ENCODE assay signal across 7 mouse cellular contexts in the genomic region with DNA sequence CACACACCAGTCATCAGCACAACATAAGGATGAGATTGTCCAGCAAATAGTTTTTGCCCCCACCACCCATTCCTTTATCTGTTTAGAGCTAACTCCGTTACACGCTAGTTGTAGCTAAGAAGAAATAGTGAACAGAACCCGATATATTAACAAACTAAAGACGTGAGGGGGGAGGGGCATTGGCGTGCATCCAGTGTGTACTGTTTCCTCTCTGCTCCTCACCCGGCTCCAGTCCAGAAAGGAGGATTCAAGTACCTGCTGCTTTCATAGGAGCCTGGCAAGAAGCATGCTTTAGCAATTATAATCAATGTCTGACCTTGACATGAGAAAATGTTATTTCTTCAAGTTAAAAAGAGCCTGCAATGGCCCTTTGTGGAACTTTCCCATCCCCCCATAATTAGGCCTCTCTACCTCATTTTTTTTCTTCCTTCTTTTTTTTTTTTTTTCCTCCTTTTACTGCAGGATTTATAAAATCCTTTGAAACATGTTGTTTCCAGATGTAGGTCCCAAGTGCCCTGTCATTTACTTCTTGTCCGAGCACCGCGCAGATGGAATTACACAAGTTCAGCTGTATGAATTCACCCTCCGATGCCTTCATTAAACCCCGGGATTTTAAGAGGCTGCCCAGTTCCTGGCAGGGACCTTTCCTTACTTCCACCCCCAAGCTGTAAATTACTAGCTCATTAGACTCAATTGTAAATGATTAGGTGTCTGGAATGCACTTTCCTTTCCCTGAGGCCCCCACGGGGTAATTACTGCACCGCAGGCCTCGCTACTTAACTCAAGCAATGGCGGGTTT.
DNase-seq lines count a peak whose midpoint lies in the region; ATAC-seq and TF ChIP-seq lines count a peak whose summit lies in the region.

No protein-coding gene starts in this region.

- H3K36me3 ChIP-seq in stomach, embryonic 14.5 days (ENCODE audit: control insufficient read depth, insufficient read depth, low read length), result no peaks in the 10 kb centered on the region
- no peaks in the 10 kb centered on the region for H3K36me3 ChIP-seq in stomach, postnatal 0 days (ENCODE audit: control insufficient read depth, insufficient read depth, low read length)
- no peaks in the 10 kb centered on the region for H3K36me3 ChIP-seq in hindbrain, embryonic 12.5 days
- H3K36me3 ChIP-seq in limb, embryonic 15.5 days, result no peaks in the 10 kb centered on the region

- no peaks in the 10 kb centered on the region for H3K27me3 ChIP-seq in stomach, embryonic 14.5 days (ENCODE audit: control insufficient read depth, insufficient read depth, low read length)
- no peaks in the 10 kb centered on the region for H3K27me3 ChIP-seq in stomach, postnatal 0 days (ENCODE audit: control insufficient read depth, insufficient read depth, low read length)
- H3K27me3 ChIP-seq in hindbrain, embryonic 12.5 days, result no peaks in the 10 kb centered on the region
- H3K27me3 ChIP-seq in limb, embryonic 15.5 days, result no peaks in the 10 kb centered on the region

- WGBS in stomach, embryonic 14.5 days, result 24% methylated on average over 15 of the region's 15 CpGs
- 34% methylated on average over 15 of the region's 15 CpGs for WGBS in stomach, postnatal 0 days
- 35% methylated on average over 15 of the region's 15 CpGs for WGBS in hindbrain, embryonic 12.5 days
- WGBS in limb, embryonic 15.5 days, result 9% methylated on average over 15 of the region's 15 CpGs

- H3K9me3 ChIP-seq in stomach, embryonic 14.5 days (ENCODE audit: control insufficient read depth, low read depth, low read length), result no peaks in the 10 kb centered on the region
- H3K9me3 ChIP-seq in stomach, postnatal 0 days (ENCODE audit: control insufficient read depth, low read length), result no peaks in the 10 kb centered on the region
- H3K9me3 ChIP-seq in hindbrain, embryonic 12.5 days (replicated peaks), result no peaks in the 10 kb centered on the region
- no peaks in the 10 kb centered on the region for H3K9me3 ChIP-seq in limb, embryonic 15.5 days

- peak overlapping the region; percentile 45; the same call in 1 of the 2 replicates for H3K27ac ChIP-seq in stomach, embryonic 14.5 days (ENCODE audit: low read length)
- no peak overlapping the region for H3K27ac ChIP-seq in stomach, postnatal 0 days (replicated peaks)
- peak overlapping the region; percentile 23; the same call in 1 of the 2 replicates for H3K27ac ChIP-seq in hindbrain, embryonic 12.5 days
- peak overlapping the region; percentile 84 for H3K27ac ChIP-seq in limb, embryonic 15.5 days
- no peak overlapping the region for H3K27ac ChIP-seq in left cerebral cortex, adult 2 months

- H3K4me1 ChIP-seq in stomach, embryonic 14.5 days (ENCODE audit: control insufficient read depth, insufficient read depth, low read length), result peaks cover 16% of the 10 kb centered on the region
- H3K4me1 ChIP-seq in stomach, postnatal 0 days (replicated peaks; ENCODE audit: control insufficient read depth, insufficient read depth), result no peaks in the 10 kb centered on the region
- H3K4me1 ChIP-seq in hindbrain, embryonic 12.5 days, result peaks cover 13% of the 10 kb centered on the region
- H3K4me1 ChIP-seq in limb, embryonic 15.5 days, result peaks cover 31% of the 10 kb centered on the region

- DNase-seq in stomach, postnatal 0 days (ENCODE audit: low spot score), result no peak
- no peak for DNase-seq in layer of hippocampus, postnatal 36 days
- no peak for DNase-seq in thymus, postnatal 36 days
- DNase-seq in left cerebral cortex, adult 2 months (ENCODE audit: extremely low spot score in 1 of 2, low spot score in 2 of 2), result no peak

- no peak for TF ChIP-seq CTCF in stomach, postnatal 0 days (IDR thresholded peaks at IDR 0.05; ENCODE audit: low read depth)
- TF ChIP-seq CTCF in left cerebral cortex, adult 2 months (IDR thresholded peaks at IDR 0.05), result no peak

- ATAC-seq in stomach, embryonic 14.5 days (ENCODE audit: insufficient number of reproducible peaks, insufficient read depth, low FRiP score, low read depth), result no peak
- no peak for ATAC-seq in stomach, postnatal 0 days (ENCODE audit: low FRiP score, low TSS enrichment)
- ATAC-seq in hindbrain, embryonic 12.5 days (ENCODE audit: low FRiP score), result peak; percentile 73
- ATAC-seq in limb, embryonic 15.5 days (ENCODE audit: insufficient number of reproducible peaks, low FRiP score, low TSS enrichment, low read depth), result peak; percentile 74

- H3K9ac ChIP-seq in stomach, embryonic 14.5 days (replicated peaks; ENCODE audit: low read depth, low read length), result no peak overlapping the region
- H3K9ac ChIP-seq in stomach, postnatal 0 days (ENCODE audit: low read length), result no peak overlapping the region
- H3K9ac ChIP-seq in hindbrain, embryonic 12.5 days, result no peak overlapping the region
- H3K9ac ChIP-seq in limb, embryonic 15.5 days, result no peak overlapping the region

- H3K4me3 ChIP-seq in stomach, embryonic 14.5 days (ENCODE audit: low read depth, low read length), result no peak overlapping the region
- H3K4me3 ChIP-seq in stomach, postnatal 0 days (ENCODE audit: low read depth, low read length), result no peak overlapping the region
- no peak overlapping the region for H3K4me3 ChIP-seq in hindbrain, embryonic 12.5 days
- peak overlapping the region; percentile 16; the same call in 1 of the 2 replicates for H3K4me3 ChIP-seq in limb, embryonic 15.5 days
- H3K4me3 ChIP-seq in left cerebral cortex, adult 2 months, result no peak overlapping the region

- TF ChIP-seq EP300 in stomach, postnatal 0 days (optimal IDR thresholded peaks at IDR 0.05), result no peak

- H3K4me2 ChIP-seq in stomach, embryonic 14.5 days (replicated peaks; ENCODE audit: low read depth, low read length), result 0 out of 2 replicates have a peak overlapping the region, but pooled peaks have one; percentile 6
- H3K4me2 ChIP-seq in stomach, postnatal 0 days (replicated peaks; ENCODE audit: low read depth), result no peak overlapping the region
- peak overlapping the region; percentile 9 for H3K4me2 ChIP-seq in hindbrain, embryonic 12.5 days (replicated peaks)
- H3K4me2 ChIP-seq in limb, embryonic 15.5 days, result peak overlapping the region; percentile 27

- intact Hi-C loops in left cerebral cortex, adult 2 months (cut with DNase I), result no loop called here

Comparison
In these comparisons a context has a peak if more than half of its experiments do, and no peak if none do; other contexts are left out.
1. H3K27ac ChIP-seq: peak in stomach, embryonic 14.5 days (single experiment), hindbrain, embryonic 12.5 days (single experiment) and limb, embryonic 15.5 days (single experiment); none in stomach, postnatal 0 days (single experiment) and left cerebral cortex, adult 2 months (single experiment).
2. ATAC-seq: peak in hindbrain, embryonic 12.5 days (single experiment) and limb, embryonic 15.5 days (single experiment); none in stomach, embryonic 14.5 days (single experiment) and stomach, postnatal 0 days (single experiment).